Mouse (Mus musculus): ENCODE measurements around the gene Cphx3.
"Not testable (repeated sequence)": the region's sequence is repeated elsewhere in the genome, so short reads cannot be mapped to it uniquely, and the experiment has no call there.

- not testable (repeated sequence) for TF ChIP-seq POLR2A (IDR thresholded peaks at IDR 0.05; ENCODE audit: control insufficient read depth in 1 of 2, insufficient read depth in 1 of 2, low read depth in 1 of 2, low read length in 2 of 2, poor library complexity in 1 of 2); ETS1 (IDR thresholded peaks at IDR 0.05; ENCODE audit: low read depth, low read length); UBTF (IDR thresholded peaks at IDR 0.05; ENCODE audit: borderline replicate concordance, insufficient read depth, low read depth, low read length); POLR2AphosphoS2 (IDR thresholded peaks at IDR 0.05; ENCODE audit: low read length)
Measured at GRCm38 (mm10) chr14:26047026-26047425, 35.1 kb upstream of the Cphx3 start.
